Mouse (Mus musculus) neural tube, embryonic 11.5 days (tissue): Measurements from ENCODE around the gene Zkscan1. TPM values are rescaled to one million over a fixed set of nuclear protein-coding genes. Genes with fewer than 3 reads are reported as not detected.

ENCODE experiments used
- ATAC-seq: fragments of 200-750 bp; cut with Nextera tagmentation; 2 replicates; pipeline ENCODE4 v1.8.0; 2017; ENCODE audit warnings: moderate number of reproducible peaks, mild to moderate bottlenecking, moderate TSS enrichment, moderate library complexity; ENCODE audit not compliant: insufficient read depth, low FRiP score, low TSS enrichment
- DNase-seq: peaks from one replicate; pipeline ENCODE4 v3.0.0-alpha.2; 2015; ENCODE audit warnings: low spot score
- H3K27ac ChIP-seq: fragments of 300-500 bp; sonication (generic); 2 replicates; pipeline ENCODE4 v1.5.1; 2014; ENCODE audit warnings: low read depth, mild to moderate bottlenecking, low read length
- H3K27me3 ChIP-seq: fragments of 300-500 bp; sonication (generic); 2 replicates; pipeline ENCODE4 v1.6.1; 2014; ENCODE audit warnings: mild to moderate bottlenecking, low read length, mixed read lengths; ENCODE audit not compliant: control insufficient read depth, insufficient read depth
- H3K36me3 ChIP-seq: fragments of 300-500 bp; sonication (generic); 2 replicates; pipeline ENCODE4 v1.6.1; 2014; ENCODE audit warnings: mild to moderate bottlenecking, low read length, moderate library complexity, mixed read lengths; ENCODE audit not compliant: control insufficient read depth, insufficient read depth
- H3K4me1 ChIP-seq: fragments of 300-500 bp; sonication (generic); 2 replicates; pipeline ENCODE4 v1.6.1; 2014; ENCODE audit warnings: low read length, mixed read lengths; ENCODE audit not compliant: control insufficient read depth, insufficient read depth
- H3K4me2 ChIP-seq: fragments of 300-500 bp; sonication (generic); 2 replicates; pipeline ENCODE4 v1.6.1; 2014; ENCODE audit warnings: low read depth, mild to moderate bottlenecking, moderate library complexity
- H3K4me3 ChIP-seq: fragments of 300-500 bp; sonication (generic); 2 replicates; pipeline ENCODE4 v1.5.1; 2014; ENCODE audit warnings: low read depth, low read length
- H3K9ac ChIP-seq: fragments of 300-500 bp; sonication (generic); 2 replicates; pipeline ENCODE4 v1.6.1; 2014; ENCODE audit warnings: mild to moderate bottlenecking, low read length
- H3K9me3 ChIP-seq: fragments of 300-500 bp; sonication (generic); 2 replicates; pipeline ENCODE4 v1.6.1; 2016; ENCODE audit warnings: low read length; ENCODE audit not compliant: control insufficient read depth
- WGBS: fragments of 180-500 bp; shearing (Covaris S2); extraction: QIAGEN DNeasy Blood & Tissue Kit; methylation state at CpG from one replicate; pipeline ENCODE4 v1.1.7; 2014; 5-methylcytosine and 5-hydroxymethylcytosine counted together
- polyA plus RNA-seq: library from polyadenylated mRNA; unstranded; fragments of >200 nt; fragmentation: Nextera tagmentation; extraction: Ambion mirVana; gene quantifications from 2 replicates; pipeline ENCODE4 v1.2.1, GENCODE M21; 2014

Zkscan1 gene
- polyA plus RNA-seq, 1 experiment from 2014 or later: 45.1 TPM

GRCm38 (mm10) chr5:138084507-138084906 lies 377 bp upstream of the Zkscan1 start:
- no peaks in the 10 kb centered on the region; the same call in none of the 2 replicates for H3K36me3 ChIP-seq
- H3K4me2 ChIP-seq: peak overlapping the region; percentile 6
- peak overlapping the region; percentile 79 for H3K4me3 ChIP-seq
- peaks cover 4% of the 10 kb centered on the region; the same call in 1 of the 2 replicates for H3K4me1 ChIP-seq
- 65% methylated on average over 2 of the region's 2 CpGs for WGBS
- H3K9me3 ChIP-seq: no peaks in the 10 kb centered on the region
- peak; percentile 21; the same call in 1 of the 2 replicates for ATAC-seq
- H3K27ac ChIP-seq: no peak overlapping the region
- H3K9ac ChIP-seq: no peak overlapping the region
- no peak for DNase-seq
- no peaks in the 10 kb centered on the region for H3K27me3 ChIP-seq

GRCm38 (mm10) chr5:138085421-138085911 lies 582 bp downstream of the Zkscan1 start:
- Histone ChIP-seq H3K27me3 (no peaks in the 10 kb centered on the region), H3K9ac (peak overlapping the region; percentile 99), H3K4me1 (peaks cover 4% of the 10 kb centered on the region; the same call in 1 of the 2 replicates), H3K4me3 (peak overlapping the region; percentile 79), H3K36me3 (no peaks in the 10 kb centered on the region; the same call in none of the 2 replicates), H3K4me2 (peak overlapping the region; percentile 60), H3K27ac (peak overlapping the region; percentile 90), H3K9me3 (no peaks in the 10 kb centered on the region)
- under 1% methylated on average over 18 of the region's 18 CpGs for WGBS
- no peak for ATAC-seq
- no peak for DNase-seq

- ATAC-seq: no peak
- H3K9ac ChIP-seq: no peak overlapping the region
- no peak overlapping the region for H3K27ac ChIP-seq
- peak overlapping the region; percentile 60 for H3K4me2 ChIP-seq
- H3K4me3 ChIP-seq: peak overlapping the region; percentile 79; the same call in 1 of the 2 replicates
- H3K27me3 ChIP-seq: no peaks in the 10 kb centered on the region
- no peaks in the 10 kb centered on the region for H3K9me3 ChIP-seq
- peaks cover 4% of the 10 kb centered on the region; the same call in 1 of the 2 replicates for H3K4me1 ChIP-seq
- DNase-seq: no peak
- WGBS: 81% methylated on average over 3 of the region's 3 CpGs
- H3K36me3 ChIP-seq: no peaks in the 10 kb centered on the region; the same call in none of the 2 replicates
Observed at GRCm38 (mm10) chr5:138086842-138087241, 2.0 kb downstream of the Zkscan1 start.

GRCm38 (mm10) chr5:138088366-138088765 lies 3.5 kb downstream of the Zkscan1 start:
- H3K4me1 ChIP-seq: peaks cover 4% of the 10 kb centered on the region; the same call in 1 of the 2 replicates
- peaks cover 2% of the 10 kb centered on the region for H3K36me3 ChIP-seq
- no peak overlapping the region for H3K27ac ChIP-seq
- WGBS: 85% methylated on average over 3 of the region's 3 CpGs
- H3K4me3 ChIP-seq: no peak overlapping the region
- ATAC-seq (no peak), DNase-seq (no peak)
- no peaks in the 10 kb centered on the region for H3K9me3 ChIP-seq
- H3K4me2 ChIP-seq: no peak overlapping the region
- H3K9ac ChIP-seq: no peak overlapping the region
- H3K27me3 ChIP-seq: no peaks in the 10 kb centered on the region

GRCm38 (mm10) chr5:138089108-138089551 lies 4.2 kb downstream of the Zkscan1 start:
- no peak overlapping the region for H3K9ac ChIP-seq
- H3K36me3 ChIP-seq: peaks cover 3% of the 10 kb centered on the region
- H3K27me3 ChIP-seq: no peaks in the 10 kb centered on the region
- no peak overlapping the region for H3K4me2 ChIP-seq
- H3K4me3 ChIP-seq: no peak overlapping the region
- ATAC-seq: no peak
- peaks cover 4% of the 10 kb centered on the region; the same call in 1 of the 2 replicates for H3K4me1 ChIP-seq
- no peaks in the 10 kb centered on the region for H3K9me3 ChIP-seq
- no peak overlapping the region for H3K27ac ChIP-seq
- no peak for DNase-seq
- 73% methylated on average over 6 of the region's 6 CpGs for WGBS

GRCm38 (mm10) chr5:138090271-138090670 lies 5.4 kb downstream of the Zkscan1 start:
- Histone ChIP-seq H3K4me3 (no peak overlapping the region), H3K36me3 (peaks cover 9% of the 10 kb centered on the region), H3K4me1 (peaks cover 4% of the 10 kb centered on the region; the same call in 1 of the 2 replicates), H3K9me3 (no peaks in the 10 kb centered on the region), H3K27me3 (no peaks in the 10 kb centered on the region), H3K4me2 (no peak overlapping the region), H3K27ac (no peak overlapping the region), H3K9ac (no peak overlapping the region)
- ATAC-seq (no peak), DNase-seq (no peak)
- 83% methylated on average over 3 of the region's 3 CpGs for WGBS

- peaks cover 9% of the 10 kb centered on the region for H3K36me3 ChIP-seq
- H3K4me2 ChIP-seq: no peak overlapping the region
- no peak overlapping the region for H3K9ac ChIP-seq
- H3K27me3 ChIP-seq: no peaks in the 10 kb centered on the region
- DNase-seq: no peak
- peaks cover 4% of the 10 kb centered on the region; the same call in 1 of the 2 replicates for H3K4me1 ChIP-seq
- WGBS: 95% methylated on average over 5 of the region's 5 CpGs
- H3K9me3 ChIP-seq: no peaks in the 10 kb centered on the region
- H3K27ac ChIP-seq: no peak overlapping the region
- ATAC-seq: no peak
- H3K4me3 ChIP-seq: no peak overlapping the region
Observed at GRCm38 (mm10) chr5:138090737-138091136, 5.9 kb downstream of the Zkscan1 start.

- Histone ChIP-seq H3K27ac (no peak overlapping the region), H3K9ac (no peak overlapping the region), H3K27me3 (no peaks in the 10 kb centered on the region), H3K4me3 (no peak overlapping the region), H3K4me1 (no peaks in the 10 kb centered on the region), H3K9me3 (no peaks in the 10 kb centered on the region), H3K4me2 (no peak overlapping the region), H3K36me3 (peaks cover 21% of the 10 kb centered on the region)
- WGBS: 94% methylated on average over 4 of the region's 4 CpGs
- no peak for DNase-seq
- no peak for ATAC-seq
Observed at GRCm38 (mm10) chr5:138092771-138093170, 7.9 kb downstream of the Zkscan1 start.

- Histone ChIP-seq H3K27ac (no peak overlapping the region), H3K27me3 (no peaks in the 10 kb centered on the region), H3K9me3 (no peaks in the 10 kb centered on the region), H3K9ac (no peak overlapping the region), H3K4me1 (no peaks in the 10 kb centered on the region), H3K4me2 (no peak overlapping the region), H3K4me3 (no peak overlapping the region), H3K36me3 (peaks cover 34% of the 10 kb centered on the region)
- WGBS: 96% methylated on average over 6 of the region's 6 CpGs
- ATAC-seq (no peak), DNase-seq (no peak)
Observed at GRCm38 (mm10) chr5:138094474-138094873, 9.6 kb downstream of the Zkscan1 start.
